Mouse (Mus musculus) embryonic facial prominence, embryonic 14.5 days (tissue): ENCODE data around the gene Olfr366. TPM values are rescaled to one million over a fixed set of nuclear protein-coding genes. Genes with fewer than 3 reads are reported as not detected.
"Not testable (repeated sequence)": the region's sequence is repeated elsewhere in the genome, so short reads cannot be mapped to it uniquely, and the experiment has no call there.

Experiments
- ATAC-seq: fragments of 200-750 bp; cut with Nextera tagmentation; 2 replicates; pipeline ENCODE4 v1.8.0; 2017; ENCODE audit warnings: low read depth, moderate number of reproducible peaks, moderate TSS enrichment
- DNase-seq: peaks from one replicate; pipeline ENCODE4 v3.0.0-alpha.2; 2015; ENCODE audit warnings: low spot score
- H3K27ac ChIP-seq: fragments of 300-500 bp; sonication (generic); replicated peaks from 2 replicates; pipeline ENCODE4 v1.5.1; 2014; ENCODE audit warnings: low read depth, mild to moderate bottlenecking, low read length, moderate library complexity
- H3K27me3 ChIP-seq: fragments of 300-500 bp; sonication (generic); replicated peaks from 2 replicates; pipeline ENCODE4 v1.6.1; 2014; ENCODE audit warnings: low read length; ENCODE audit not compliant: control insufficient read depth, insufficient read depth
- H3K36me3 ChIP-seq: fragments of 300-500 bp; sonication (generic); 2 replicates; pipeline ENCODE4 v1.6.1; 2014; ENCODE audit warnings: low read length, mixed read lengths; ENCODE audit not compliant: control insufficient read depth, insufficient read depth
- H3K4me1 ChIP-seq: fragments of 300-500 bp; sonication (generic); 2 replicates; pipeline ENCODE4 v1.6.1; 2014; ENCODE audit warnings: antibody characterized with exemption, low read length; ENCODE audit not compliant: control insufficient read depth, insufficient read depth
- H3K4me2 ChIP-seq: fragments of 300-500 bp; sonication (generic); 2 replicates; pipeline ENCODE4 v1.6.1; 2014; ENCODE audit warnings: low read depth, mild to moderate bottlenecking, low read length, moderate library complexity, mixed read lengths
- H3K4me3 ChIP-seq: fragments of 300-500 bp; sonication (generic); 2 replicates; pipeline ENCODE4 v1.5.1; 2014; ENCODE audit warnings: low read depth, mild to moderate bottlenecking, low read length
- H3K9ac ChIP-seq: fragments of 300-500 bp; sonication (generic); 2 replicates; pipeline ENCODE4 v1.6.1; 2014; ENCODE audit warnings: low read depth, mild to moderate bottlenecking, low read length, moderate library complexity, mixed read lengths
- H3K9me3 ChIP-seq: fragments of 300-500 bp; sonication (generic); 2 replicates; pipeline ENCODE4 v1.6.1; 2016; ENCODE audit warnings: low read length; ENCODE audit not compliant: control insufficient read depth
- WGBS: fragments of 180-500 bp; shearing (Covaris S2); extraction: QIAGEN DNeasy Blood & Tissue Kit; methylation state at CpG from one replicate; pipeline ENCODE4 v1.1.7; 2014; 5-methylcytosine and 5-hydroxymethylcytosine counted together
- polyA plus RNA-seq: library from polyadenylated mRNA; unstranded; fragments of >200 nt; fragmentation: Nextera tagmentation; extraction: Ambion mirVana; gene quantifications from 2 replicates; pipeline ENCODE4 v1.2.1, GENCODE M21; 2014

Gene Olfr366
- not detected in 2 replicates for polyA plus RNA-seq

DNA sequence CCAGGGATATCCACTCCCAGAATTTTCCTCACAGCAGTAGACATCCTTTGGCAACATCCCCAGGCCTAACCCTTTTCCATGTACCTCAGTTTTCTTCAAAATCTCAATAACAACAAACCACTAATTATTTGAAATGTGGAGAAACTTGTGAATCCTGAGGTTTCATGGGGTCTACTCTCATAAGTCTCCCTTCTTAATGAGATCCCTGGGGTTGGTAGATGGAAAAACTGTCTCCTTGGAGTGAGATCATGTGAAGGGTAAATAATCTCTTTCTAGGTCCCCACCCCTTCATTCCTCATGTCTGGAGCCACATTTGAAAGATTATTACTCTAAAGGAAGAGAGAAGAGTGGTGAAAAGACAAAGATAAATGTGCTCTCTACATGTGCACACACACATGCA lies at the start of gene Olfr366:
Gene Olfr366, plus strand, starts transcription at position 301 of the 400 bp plus-strand sequence.
- ATAC-seq (no peak), DNase-seq (no peak)
- H3K27ac ChIP-seq: no peak within 1 kb of the TSS
- no peak within 1 kb of the TSS for H3K4me3 ChIP-seq
- H3K27me3 ChIP-seq: no peaks in the 10 kb centered on the region
- H3K4me2 ChIP-seq: no peak within 1 kb of the TSS
- H3K36me3 ChIP-seq: no peaks in the 10 kb centered on the region
- no peaks in the 10 kb centered on the region for H3K4me1 ChIP-seq
- H3K9ac ChIP-seq: no peak within 1 kb of the TSS
- H3K9me3 ChIP-seq: 0 out of 2 replicates have a peak, but pooled peaks cover 5% of the 10 kb centered on the region

- Histone ChIP-seq H3K27me3 (no peaks in the 10 kb centered on the region), H3K27ac (no peak within 1 kb of the TSS), H3K4me2 (no peak within 1 kb of the TSS), H3K36me3 (no peaks in the 10 kb centered on the region), H3K9me3 (0 out of 2 replicates have a peak, but pooled peaks cover 3% of the 10 kb centered on the region), H3K4me3 (no peak within 1 kb of the TSS), H3K9ac (no peak within 1 kb of the TSS), H3K4me1 (no peaks in the 10 kb centered on the region)
- WGBS: 73% methylated on average over 3 of the region's 3 CpGs
- ATAC-seq: no peak
- DNase-seq: no peak
Measured at GRCm38 (mm10) chr2:37187898-37188297, 23.5 kb upstream of the Olfr366 start, which contains the start of gene Olfr365. TSS of gene Olfr365 (plus strand) at chr2:37188198.

GRCm38 (mm10) chr2:37261781-37262180 lies 50.4 kb downstream of the Olfr366 start:
- not testable (repeated sequence) for H3K27me3 ChIP-seq, H3K27ac ChIP-seq, H3K9ac ChIP-seq, H3K4me1 ChIP-seq, H3K4me3 ChIP-seq, H3K9me3 ChIP-seq, H3K4me2 ChIP-seq, H3K36me3 ChIP-seq, ATAC-seq, DNase-seq
- 77% methylated on average over 7 of the region's 7 CpGs for WGBS

Other genes with a start within 250 kb of the Olfr366 start
- not detected in 2 replicates for gene Olfr357, start 217.7 kb upstream of the Olfr366 start, polyA plus RNA-seq
- gene Olfr358, start 202.2 kb upstream of the Olfr366 start, polyA plus RNA-seq: 0.06 TPM in 1 of 2 replicates, not detected in the other
- not detected in 2 replicates for gene Olfr360, start 145.8 kb upstream of the Olfr366 start, polyA plus RNA-seq
- gene Olfr361, start 122.3 kb upstream of the Olfr366 start, polyA plus RNA-seq: not detected in 2 replicates
- gene Olfr362, start 93.7 kb upstream of the Olfr366 start, polyA plus RNA-seq: not detected in 2 replicates
- gene Olfr364-ps1, start 72.3 kb upstream of the Olfr366 start, polyA plus RNA-seq: not detected in 2 replicates
- not detected in 2 replicates for gene Olfr365, start 23.4 kb upstream of the Olfr366 start, polyA plus RNA-seq
- gene Olfr368, start 114.9 kb downstream of the Olfr366 start, polyA plus RNA-seq: 0.29 TPM in 1 of 2 replicates, not detected in the other
- 41.2 and 47.0 TPM in 2 replicates for gene Pdcl, start 147.8 kb downstream of the Olfr366 start, polyA plus RNA-seq
- gene Rc3h2, start 211.3 kb downstream of the Olfr366 start, polyA plus RNA-seq: 15.2 and 15.6 TPM in 2 replicates
- 6.2 and 6.6 TPM in 2 replicates for gene Zbtb26, start 231.6 kb downstream of the Olfr366 start, polyA plus RNA-seq
- gene Zbtb6, start 231.6 kb downstream of the Olfr366 start, polyA plus RNA-seq: 4.1 and 4.8 TPM in 2 replicates
- 40.7 and 46.5 TPM in 2 replicates for gene Rabgap1, start 231.7 kb downstream of the Olfr366 start, polyA plus RNA-seq